Mouse (Mus musculus) cortical plate, adult 2 months (tissue): ENCODE data around the gene Apbb2. TPM values are rescaled to one million over a fixed set of nuclear protein-coding genes. Genes with fewer than 3 reads are reported as not detected.

Experiments
- H3K27ac ChIP-seq: fragments of 200-500 bp; 2 replicates; pipeline ENCODE4 v1.5.1; 2012; ENCODE audit warnings: low read length, control low read depth, inconsistent platforms; ENCODE audit not compliant: insufficient read depth
- H3K4me1 ChIP-seq: fragments of 200-500 bp; 2 replicates; pipeline ENCODE4 v1.6.1; 2011; ENCODE audit warnings: low read length; ENCODE audit not compliant: control insufficient read depth, insufficient read depth
- H3K4me3 ChIP-seq: fragments of 200-500 bp; 2 replicates; pipeline ENCODE4 v1.5.1; 2011; ENCODE audit warnings: mild to moderate bottlenecking, low read length, control low read depth; ENCODE audit not compliant: insufficient read depth
- CTCF ChIP-seq: fragments of 200-500 bp; IDR thresholded peaks from 2 replicates; pipeline ENCODE4 v1.5.1; 2011; ENCODE audit warnings: mild to moderate bottlenecking, control low read depth, low read length; ENCODE audit not compliant: insufficient read depth; ENCODE audit errors: extremely low read depth
- POLR2A ChIP-seq: fragments of 200-500 bp; IDR thresholded peaks from 2 replicates; pipeline ENCODE4 v1.6.1; 2011; ENCODE audit warnings: mild to moderate bottlenecking, low read length, control low read depth; ENCODE audit not compliant: insufficient read depth; ENCODE audit errors: extremely low read depth
- polyA plus RNA-seq: library from polyadenylated mRNA; depleted of rRNA; stranded (reverse); fragments of >200 nt; gene quantifications from 2 replicates; pipeline ENCODE4 v1.2.3, GENCODE M21; 2012

Apbb2 gene
- polyA plus RNA-seq, 1 experiment: 28.8 TPM

GRCm38 (mm10) chr5:66300576-66300975 lies 318.0 kb downstream of the Apbb2 start:
- no peak for TF ChIP-seq CTCF
- no peak for TF ChIP-seq POLR2A
- H3K27ac ChIP-seq: no peak overlapping the region
- H3K4me3 ChIP-seq: no peak overlapping the region
- peaks cover 4% of the 10 kb centered on the region for H3K4me1 ChIP-seq

- Histone ChIP-seq H3K4me3 (no peak overlapping the region), H3K4me1 (peaks cover 4% of the 10 kb centered on the region), H3K27ac (no peak overlapping the region)
- TF ChIP-seq POLR2A (no peak), CTCF (no peak)
These were observed 319.7 kb downstream of the Apbb2 start for GRCm38 (mm10) chr5:66298856-66299255.

GRCm38 (mm10) chr5:66296116-66296515 lies 322.5 kb downstream of the Apbb2 start:
- TF ChIP-seq POLR2A: no peak
- TF ChIP-seq CTCF: no peak
- Histone ChIP-seq H3K27ac (no peak overlapping the region), H3K4me3 (no peak overlapping the region), H3K4me1 (no peaks in the 10 kb centered on the region)

- no peak overlapping the region for H3K4me3 ChIP-seq
- H3K27ac ChIP-seq: no peak overlapping the region
- H3K4me1 ChIP-seq: no peaks in the 10 kb centered on the region
- no peak for TF ChIP-seq POLR2A
- TF ChIP-seq CTCF: no peak
These were observed 323.6 kb downstream of the Apbb2 start for GRCm38 (mm10) chr5:66294952-66295351.

GRCm38 (mm10) chr5:66294106-66294625 lies 324.4 kb downstream of the Apbb2 start:
- H3K4me1 ChIP-seq: no peaks in the 10 kb centered on the region
- H3K4me3 ChIP-seq: no peak overlapping the region
- TF ChIP-seq POLR2A: no peak
- TF ChIP-seq CTCF: no peak
- no peak overlapping the region for H3K27ac ChIP-seq

- TF ChIP-seq CTCF (peak; percentile 15; the same call in 1 of the 2 replicates), POLR2A (no peak)
These were observed 337.8 kb downstream of the Apbb2 start for GRCm38 (mm10) chr5:66280742-66281141.

GRCm38 (mm10) chr5:66279650-66280049 lies 338.9 kb downstream of the Apbb2 start:
- TF ChIP-seq POLR2A (no peak), CTCF (no peak)
- Histone ChIP-seq H3K4me1 (no peaks in the 10 kb centered on the region), H3K27ac (no peak overlapping the region), H3K4me3 (no peak overlapping the region)

More at GRCm38 (mm10) chr5:66280742-66281141, 337.8 kb downstream of the Apbb2 start:
- no peaks in the 10 kb centered on the region for H3K4me1 ChIP-seq
- H3K27ac ChIP-seq: no peak overlapping the region
- H3K4me3 ChIP-seq: no peak overlapping the region

GRCm38 (mm10) chr5:66274417-66274816 lies 344.2 kb downstream of the Apbb2 start:
- Histone ChIP-seq H3K4me3 (no peak overlapping the region), H3K27ac (no peak overlapping the region), H3K4me1 (no peaks in the 10 kb centered on the region)
- TF ChIP-seq POLR2A: no peak
- TF ChIP-seq CTCF: 0 out of 2 replicates have a peak, but pooled peaks have one; percentile 13

GRCm38 (mm10) chr5:66271141-66271540 lies 347.4 kb downstream of the Apbb2 start:
- Histone ChIP-seq H3K4me3 (no peak overlapping the region), H3K4me1 (no peaks in the 10 kb centered on the region), H3K27ac (no peak overlapping the region)
- TF ChIP-seq CTCF (no peak), POLR2A (no peak)

GRCm38 (mm10) chr5:66269616-66270015 lies 349.0 kb downstream of the Apbb2 start:
- H3K4me3 ChIP-seq: no peak overlapping the region

GRCm38 (mm10) chr5:66263398-66263797 lies 355.2 kb downstream of the Apbb2 start:
- TF ChIP-seq POLR2A: no peak
- TF ChIP-seq CTCF: peak; percentile 50; the same call in 1 of the 2 replicates
- no peaks in the 10 kb centered on the region for H3K4me1 ChIP-seq
- H3K27ac ChIP-seq: no peak overlapping the region
- no peak overlapping the region for H3K4me3 ChIP-seq

More at GRCm38 (mm10) chr5:66269616-66270015, 349.0 kb downstream of the Apbb2 start:
- Histone ChIP-seq H3K27ac (no peak overlapping the region), H3K4me1 (no peaks in the 10 kb centered on the region)
- TF ChIP-seq CTCF (no peak), POLR2A (no peak)
